Mouse (Mus musculus) liver, embryonic 15.5 days (tissue): ENCODE results near the gene Ptprd. TPM values are rescaled to one million over a fixed set of nuclear protein-coding genes. Genes with fewer than 3 reads are reported as not detected.

Experiments
- ATAC-seq: fragments of 200-750 bp; cut with Nextera tagmentation; 2 replicates; pipeline ENCODE4 v1.8.0; 2017; ENCODE audit warnings: moderate number of reproducible peaks, mild to moderate bottlenecking, moderate library complexity; ENCODE audit not compliant: insufficient read depth
- H3K27ac ChIP-seq: fragments of 300-500 bp; sonication (generic); replicated peaks from 2 replicates; pipeline ENCODE4 v1.5.1; 2015; ENCODE audit warnings: mild to moderate bottlenecking, inconsistent platforms
- H3K27me3 ChIP-seq: fragments of 300-500 bp; sonication (generic); 2 replicates; pipeline ENCODE4 v1.6.1; 2015; ENCODE audit warnings: mild to moderate bottlenecking, inconsistent platforms
- H3K36me3 ChIP-seq: fragments of 300-500 bp; sonication (generic); replicated peaks from 2 replicates; pipeline ENCODE4 v1.6.1; 2015; ENCODE audit warnings: moderate library complexity, mild to moderate bottlenecking, inconsistent platforms
- H3K4me1 ChIP-seq: fragments of 300-500 bp; sonication (generic); replicated peaks from 2 replicates; pipeline ENCODE4 v1.6.1; 2015; ENCODE audit warnings: inconsistent platforms
- H3K4me2 ChIP-seq: fragments of 300-500 bp; sonication (generic); 2 replicates; pipeline ENCODE4 v1.6.1; 2015; ENCODE audit warnings: moderate library complexity, mild to moderate bottlenecking, inconsistent platforms
- H3K4me3 ChIP-seq: fragments of 300-500 bp; sonication (generic); replicated peaks from 2 replicates; pipeline ENCODE4 v1.5.1; 2015; ENCODE audit warnings: mild to moderate bottlenecking, inconsistent platforms
- H3K9ac ChIP-seq: fragments of 300-500 bp; sonication (generic); 2 replicates; pipeline ENCODE4 v1.6.1; 2015; ENCODE audit warnings: moderate library complexity, mild to moderate bottlenecking, inconsistent platforms
- H3K9me3 ChIP-seq: fragments of 300-500 bp; sonication (generic); replicated peaks from 2 replicates; pipeline ENCODE4 v1.6.1; 2016; ENCODE audit warnings: inconsistent platforms
- WGBS: fragments of 180-500 bp; shearing (Covaris S2); methylation state at CpG from one replicate; pipeline ENCODE4 v1.1.7; 2015; ENCODE audit warnings: mixed read lengths; ENCODE audit not compliant: insufficient replicate concordance; 5-methylcytosine and 5-hydroxymethylcytosine counted together
- polyA plus RNA-seq: library from polyadenylated mRNA; unstranded; fragments of >200 nt; fragmentation: Nextera tagmentation; extraction: Ambion mirVana; gene quantifications from 2 replicates; pipeline ENCODE4 v1.2.1, GENCODE M21; 2015

The Ptprd gene
- polyA plus RNA-seq, 1 experiment from 2014 or later: 4.8 TPM

DNA sequence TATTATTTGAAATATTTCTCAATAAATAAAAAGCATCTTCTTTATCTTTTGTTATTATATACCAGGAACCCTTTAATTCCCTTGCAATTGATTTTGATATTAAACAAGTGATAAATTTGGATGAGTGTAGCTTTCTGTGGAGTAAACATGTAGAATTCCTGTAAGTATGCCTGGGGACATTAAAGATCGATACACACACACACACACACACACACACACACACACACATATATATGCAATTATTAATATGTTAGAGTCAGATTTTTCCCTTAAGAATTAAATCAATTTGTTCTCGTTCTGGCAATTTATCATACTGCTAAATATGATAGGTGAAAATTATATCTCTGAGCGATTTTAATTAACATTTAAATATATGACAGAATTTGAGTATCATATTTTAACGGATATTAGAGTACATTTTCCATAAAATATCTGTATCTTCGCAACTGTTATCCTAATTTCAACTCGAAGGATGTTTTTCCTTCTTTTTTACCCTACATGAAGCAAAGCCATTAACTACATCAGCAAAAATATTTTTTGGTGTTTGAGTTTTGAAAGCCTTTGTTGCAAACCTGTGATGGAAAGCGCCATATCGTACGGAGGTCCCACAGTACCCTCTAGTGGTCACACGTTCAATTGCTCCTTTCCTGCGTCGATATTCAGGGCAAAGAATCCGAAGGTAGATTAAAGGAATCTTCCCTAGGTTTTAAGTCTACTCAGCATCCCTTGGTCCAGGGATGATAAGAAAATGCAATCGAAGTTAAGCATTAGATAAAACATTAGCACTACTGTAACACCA, 653.2 kb downstream of the Ptprd start:
- Histone ChIP-seq H3K4me1 (no peaks in the 10 kb centered on the region), H3K36me3 (no peaks in the 10 kb centered on the region), H3K4me2 (no peak overlapping the region), H3K27ac (no peak overlapping the region), H3K4me3 (no peak overlapping the region), H3K27me3 (no peaks in the 10 kb centered on the region), H3K9ac (no peak overlapping the region), H3K9me3 (no peaks in the 10 kb centered on the region)
- no peak for ATAC-seq
- 17% methylated on average over 14 of the region's 14 CpGs for WGBS

DNA sequence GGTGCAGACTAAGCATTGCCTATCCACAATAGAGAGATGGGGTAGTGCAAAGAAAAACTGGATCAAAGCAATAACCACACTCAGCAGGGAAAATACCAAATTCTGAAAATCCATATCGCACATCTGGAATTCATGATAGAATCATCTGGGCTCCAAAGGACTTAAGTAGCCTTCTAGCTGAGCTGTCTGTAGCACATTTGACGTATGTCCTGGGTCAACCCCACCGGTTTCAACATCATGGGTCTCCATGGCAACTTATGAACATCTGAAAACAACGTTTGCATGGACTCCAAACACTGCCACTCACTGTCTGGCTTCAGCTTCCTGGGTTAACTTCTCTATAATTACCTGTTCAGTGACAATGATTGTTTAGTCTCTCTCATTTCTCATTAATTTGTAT, 655.9 kb downstream of the Ptprd start:
- ATAC-seq: no peak
- H3K36me3 ChIP-seq: no peaks in the 10 kb centered on the region
- 43% methylated on average over 4 of the region's 4 CpGs for WGBS
- H3K27ac ChIP-seq: no peak overlapping the region
- H3K4me3 ChIP-seq: no peak overlapping the region
- no peaks in the 10 kb centered on the region for H3K4me1 ChIP-seq
- no peak overlapping the region for H3K9ac ChIP-seq
- H3K27me3 ChIP-seq: no peaks in the 10 kb centered on the region
- H3K4me2 ChIP-seq: no peak overlapping the region
- no peaks in the 10 kb centered on the region for H3K9me3 ChIP-seq

DNA sequence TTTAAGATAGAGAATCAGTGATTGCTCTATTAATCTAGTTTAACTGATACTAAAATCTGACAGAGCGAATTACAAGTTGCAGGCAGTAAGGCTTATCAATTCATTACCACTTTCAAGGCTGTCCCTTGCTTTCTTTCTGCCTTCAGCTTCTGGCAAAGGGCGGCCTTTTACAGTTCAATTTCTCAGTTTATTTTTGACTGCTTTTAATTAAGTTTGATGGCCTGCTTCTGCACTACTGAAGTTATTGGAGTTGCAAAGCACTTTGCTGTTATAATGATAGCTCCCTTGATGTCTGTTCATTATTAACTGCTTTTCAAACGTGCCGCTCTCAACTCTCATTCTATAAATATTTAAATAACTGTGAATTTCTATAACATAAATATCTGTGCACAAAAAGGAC, 673.9 kb downstream of the Ptprd start:
- 83% methylated on average over 4 of the region's 4 CpGs for WGBS
- H3K27me3 ChIP-seq: no peaks in the 10 kb centered on the region
- no peaks in the 10 kb centered on the region for H3K36me3 ChIP-seq
- H3K4me3 ChIP-seq: no peak overlapping the region
- no peak overlapping the region for H3K27ac ChIP-seq
- no peak overlapping the region for H3K9ac ChIP-seq
- ATAC-seq: no peak
- no peaks in the 10 kb centered on the region for H3K4me1 ChIP-seq
- no peaks in the 10 kb centered on the region for H3K9me3 ChIP-seq
- H3K4me2 ChIP-seq: no peak overlapping the region

DNA sequence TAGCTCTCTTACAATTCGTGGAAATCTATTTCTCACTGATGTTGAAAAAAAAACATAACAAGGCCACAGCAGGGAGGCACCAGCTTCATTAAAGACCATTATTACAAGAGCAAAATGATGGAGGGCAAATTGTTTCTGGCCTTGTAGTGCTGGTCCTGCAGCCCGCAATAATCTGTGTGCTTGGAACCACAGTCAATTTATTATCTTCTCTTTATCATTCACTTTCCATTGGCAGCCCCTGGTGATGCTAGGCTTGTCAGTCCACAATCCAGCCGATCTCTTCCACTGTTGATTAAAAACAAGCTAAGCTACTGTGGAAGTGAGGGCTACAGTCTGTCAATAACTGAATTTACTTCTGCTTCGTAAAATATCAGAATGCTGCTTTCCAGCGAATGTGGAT, 674.4 kb downstream of the Ptprd start:
- Histone ChIP-seq H3K36me3 (no peaks in the 10 kb centered on the region), H3K27me3 (no peaks in the 10 kb centered on the region), H3K27ac (no peak overlapping the region), H3K9ac (no peak overlapping the region), H3K4me1 (no peaks in the 10 kb centered on the region), H3K4me3 (no peak overlapping the region), H3K9me3 (no peaks in the 10 kb centered on the region), H3K4me2 (no peak overlapping the region)
- no peak for ATAC-seq
- WGBS: 56% methylated on average over 5 of the region's 5 CpGs

DNA sequence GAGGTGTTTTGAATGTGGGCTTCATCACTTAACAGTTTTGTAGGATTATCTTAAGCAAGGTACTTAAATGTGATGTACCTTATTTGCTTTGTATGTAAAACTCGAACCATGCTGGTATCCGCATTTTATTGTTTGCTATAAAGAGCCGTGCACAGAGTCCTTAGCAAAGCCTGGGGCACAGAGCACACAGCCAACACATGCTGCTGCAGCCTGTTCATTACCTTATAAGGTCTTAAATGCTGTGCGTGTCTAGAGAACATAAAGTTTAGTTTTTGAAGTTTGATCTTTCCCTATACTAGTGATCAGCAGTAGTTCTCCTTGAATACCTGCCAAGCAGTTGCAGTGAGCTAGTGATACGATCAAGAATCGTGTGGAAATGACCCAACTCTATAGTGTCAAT, 676.2 kb downstream of the Ptprd start:
- Histone ChIP-seq H3K27ac (no peak overlapping the region), H3K9me3 (no peaks in the 10 kb centered on the region), H3K36me3 (no peaks in the 10 kb centered on the region), H3K9ac (no peak overlapping the region), H3K27me3 (no peaks in the 10 kb centered on the region), H3K4me1 (no peaks in the 10 kb centered on the region), H3K4me3 (no peak overlapping the region), H3K4me2 (no peak overlapping the region)
- ATAC-seq: no peak
- 68% methylated on average over 6 of the region's 6 CpGs for WGBS

DNA sequence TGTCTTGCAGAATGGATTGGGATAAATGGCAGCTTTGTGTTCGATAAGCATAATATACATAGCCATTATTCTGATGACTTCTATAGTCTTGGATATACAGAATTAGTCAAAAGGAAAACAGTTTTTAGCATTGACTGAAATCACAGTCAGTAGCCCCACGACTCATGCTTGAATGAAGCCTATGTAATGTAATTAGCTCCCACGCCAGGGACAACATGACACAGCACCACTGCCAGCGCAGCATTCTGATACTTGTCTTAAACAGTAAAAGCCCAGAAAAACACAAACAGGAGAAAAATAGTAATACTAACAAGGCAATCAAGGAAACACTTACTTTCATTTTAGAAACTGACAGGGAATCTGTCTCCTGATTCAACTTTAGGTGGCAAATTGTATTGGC, 677.2 kb downstream of the Ptprd start:
- no peaks in the 10 kb centered on the region for H3K27me3 ChIP-seq
- no peaks in the 10 kb centered on the region for H3K36me3 ChIP-seq
- no peaks in the 10 kb centered on the region for H3K4me1 ChIP-seq
- ATAC-seq: no peak
- WGBS: 62% methylated on average over 4 of the region's 4 CpGs
- H3K9ac ChIP-seq: no peak overlapping the region
- H3K27ac ChIP-seq: no peak overlapping the region
- H3K9me3 ChIP-seq: no peaks in the 10 kb centered on the region
- H3K4me2 ChIP-seq: no peak overlapping the region
- no peak overlapping the region for H3K4me3 ChIP-seq

- Histone ChIP-seq H3K9me3 (no peaks in the 10 kb centered on the region), H3K4me1 (no peaks in the 10 kb centered on the region), H3K4me3 (no peak overlapping the region), H3K36me3 (no peaks in the 10 kb centered on the region), H3K9ac (no peak overlapping the region), H3K4me2 (no peak overlapping the region), H3K27me3 (no peaks in the 10 kb centered on the region), H3K27ac (no peak overlapping the region)
- no peak for ATAC-seq
- WGBS: 39% methylated on average over 5 of the region's 5 CpGs
Measured at GRCm38 (mm10) chr4:77519166-77519565, 692.6 kb downstream of the Ptprd start.

DNA sequence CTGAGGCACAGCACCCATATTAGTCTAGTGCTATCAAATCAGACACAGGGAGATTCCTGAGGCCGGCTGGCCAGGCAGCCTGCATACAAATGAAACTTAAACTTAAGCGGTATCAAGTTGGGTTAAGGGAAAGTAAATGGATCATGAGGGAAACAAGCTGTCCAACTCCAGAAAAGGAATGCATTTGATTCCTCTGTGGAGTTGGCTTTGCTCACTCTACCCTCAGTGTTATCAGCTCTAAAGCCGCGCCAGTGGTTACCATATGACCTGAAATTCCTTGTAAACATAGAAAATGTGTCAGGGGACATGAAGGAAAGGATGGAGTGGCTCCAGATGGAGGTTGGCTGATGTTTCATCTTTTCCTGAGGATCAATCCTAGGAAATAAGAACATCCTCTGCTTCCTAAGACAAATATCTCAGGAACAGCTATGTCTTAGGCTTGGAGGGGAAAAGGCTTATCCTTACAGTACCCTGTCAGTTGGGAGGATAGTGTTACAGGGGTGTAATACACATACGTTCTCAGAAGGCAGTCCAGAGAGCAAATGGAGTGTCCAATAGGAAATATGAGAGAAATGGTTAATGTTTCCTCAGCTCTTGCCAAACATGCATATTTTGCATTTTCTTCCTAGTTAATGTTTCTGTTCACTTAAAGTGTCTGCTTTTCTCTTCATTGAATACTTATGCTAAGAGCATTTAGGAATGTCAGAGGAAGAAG, 697.7 kb downstream of the Ptprd start:
- Histone ChIP-seq H3K4me2 (no peak overlapping the region), H3K27me3 (no peaks in the 10 kb centered on the region), H3K4me3 (no peak overlapping the region), H3K9ac (no peak overlapping the region), H3K36me3 (no peaks in the 10 kb centered on the region), H3K9me3 (no peaks in the 10 kb centered on the region), H3K27ac (no peak overlapping the region), H3K4me1 (no peaks in the 10 kb centered on the region)
- ATAC-seq: no peak
- 64% methylated on average over 5 of the region's 5 CpGs for whole genome bisulfite sequencing

DNA sequence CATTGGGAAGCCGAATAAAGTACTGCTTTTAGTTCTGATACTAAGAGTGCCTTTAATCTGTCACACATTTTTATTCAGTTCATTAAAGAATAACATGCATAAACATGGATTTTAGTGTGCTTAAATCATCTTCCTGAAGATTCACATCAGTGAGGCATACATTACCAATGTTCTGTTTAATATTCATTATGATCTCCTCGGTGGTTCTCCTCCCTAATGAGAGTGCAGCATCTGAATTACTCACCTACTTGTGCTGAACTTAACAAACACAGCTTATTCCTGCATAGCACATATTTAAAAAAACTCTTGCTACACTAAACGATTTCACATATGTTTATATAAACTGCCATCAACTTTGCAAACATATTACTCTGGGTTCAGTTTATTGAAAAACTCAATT, 698.7 kb downstream of the Ptprd start:
- no peak overlapping the region for H3K4me2 ChIP-seq
- H3K9me3 ChIP-seq: no peaks in the 10 kb centered on the region
- 52% methylated on average over 3 of the region's 3 CpGs for WGBS
- H3K36me3 ChIP-seq: no peaks in the 10 kb centered on the region
- H3K4me3 ChIP-seq: no peak overlapping the region
- no peak for ATAC-seq
- H3K27me3 ChIP-seq: no peaks in the 10 kb centered on the region
- H3K4me1 ChIP-seq: no peaks in the 10 kb centered on the region
- H3K27ac ChIP-seq: no peak overlapping the region
- no peak overlapping the region for H3K9ac ChIP-seq

DNA sequence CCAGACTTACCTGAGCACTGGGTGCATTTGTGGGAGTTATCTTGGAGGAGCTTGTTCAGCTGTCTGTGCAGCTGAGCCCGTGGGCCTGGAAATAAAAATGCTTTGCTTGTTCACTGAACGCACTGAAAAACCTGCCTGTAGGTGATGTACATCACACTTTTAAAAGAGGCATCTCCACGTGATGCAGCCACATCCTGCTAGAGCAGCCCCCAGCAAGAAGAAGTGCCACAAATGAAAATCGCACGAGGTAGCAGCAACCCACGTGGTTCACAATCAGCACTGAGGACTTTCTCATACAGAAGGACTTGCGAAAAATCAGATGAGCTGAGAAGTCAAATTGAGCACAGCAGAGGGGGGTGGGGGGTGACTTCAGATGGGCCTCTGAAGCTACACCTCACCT, 757.7 kb downstream of the Ptprd start:
- Histone ChIP-seq H3K27ac (no peak overlapping the region), H3K4me1 (no peaks in the 10 kb centered on the region), H3K9me3 (no peaks in the 10 kb centered on the region), H3K9ac (no peak overlapping the region), H3K4me2 (no peak overlapping the region), H3K36me3 (no peaks in the 10 kb centered on the region), H3K4me3 (no peak overlapping the region), H3K27me3 (no peaks in the 10 kb centered on the region)
- no peak for ATAC-seq
- WGBS: 54% methylated on average over 7 of the region's 7 CpGs

- Histone ChIP-seq H3K27ac (no peak overlapping the region), H3K27me3 (no peaks in the 10 kb centered on the region), H3K4me2 (no peak overlapping the region), H3K9me3 (no peaks in the 10 kb centered on the region), H3K9ac (no peak overlapping the region), H3K36me3 (no peaks in the 10 kb centered on the region), H3K4me3 (no peak overlapping the region), H3K4me1 (no peaks in the 10 kb centered on the region)
- ATAC-seq: no peak
- WGBS: 68% methylated on average over 4 of the region's 4 CpGs
Measured at GRCm38 (mm10) chr4:77399146-77399545, 812.6 kb downstream of the Ptprd start.

DNA sequence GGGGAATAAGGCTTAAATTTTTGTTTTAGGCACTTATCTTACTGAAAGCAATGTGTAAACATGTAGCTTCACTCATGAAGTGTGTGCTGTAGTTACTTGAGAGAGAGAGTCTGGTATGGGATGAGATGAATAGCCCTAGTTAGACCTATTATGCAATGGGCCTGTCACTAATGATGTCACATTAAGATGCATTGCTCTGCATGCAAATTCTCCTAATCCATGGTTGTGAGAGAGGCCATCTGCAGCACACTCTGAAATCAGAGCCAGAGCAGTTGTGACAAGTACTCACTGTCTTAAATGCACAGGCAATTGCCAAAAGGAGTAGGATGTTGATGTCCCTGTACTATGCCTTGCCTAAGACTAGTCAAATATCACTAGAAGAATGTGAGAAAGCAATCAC, 850.0 kb downstream of the Ptprd start:
- ATAC-seq: no peak
- H3K4me1 ChIP-seq: no peaks in the 10 kb centered on the region
- no peaks in the 10 kb centered on the region for H3K27me3 ChIP-seq
- no peak overlapping the region for H3K27ac ChIP-seq
- no peaks in the 10 kb centered on the region for H3K9me3 ChIP-seq
- H3K4me3 ChIP-seq: no peak overlapping the region
- H3K9ac ChIP-seq: no peak overlapping the region
- no peaks in the 10 kb centered on the region for H3K36me3 ChIP-seq
- H3K4me2 ChIP-seq: no peak overlapping the region
